Mouse (Mus musculus) midbrain, embryonic 13.5 days (tissue): ENCODE results near the gene Numbl. TPM values are rescaled to one million over a fixed set of nuclear protein-coding genes. Genes with fewer than 3 reads are reported as not detected.
A peak's percentile ranks its signal among the peaks of the same experiment; 100 is the strongest.
"Not testable (repeated sequence)": the region's sequence is repeated elsewhere in the genome, so short reads cannot be mapped to it uniquely, and the experiment has no call there.

Experiments
- ATAC-seq: fragments of 200-750 bp; cut with Nextera tagmentation; 2 replicates; pipeline ENCODE4 v1.8.0; 2017; ENCODE audit warnings: mild to moderate bottlenecking, moderate TSS enrichment, moderate library complexity
- H3K27ac ChIP-seq: fragments of 300-500 bp; sonication (generic); 2 replicates; pipeline ENCODE4 v1.5.1; 2015; ENCODE audit warnings: inconsistent platforms, mild to moderate bottlenecking, moderate library complexity
- H3K27me3 ChIP-seq: fragments of 300-500 bp; sonication (generic); 2 replicates; pipeline ENCODE4 v1.6.1; 2015; ENCODE audit warnings: mild to moderate bottlenecking, inconsistent platforms
- H3K36me3 ChIP-seq: fragments of 300-500 bp; sonication (generic); 2 replicates; pipeline ENCODE4 v1.6.1; 2015; ENCODE audit warnings: mild to moderate bottlenecking, inconsistent platforms
- H3K4me1 ChIP-seq: fragments of 300-500 bp; sonication (generic); replicated peaks from 2 replicates; pipeline ENCODE4 v1.6.1; 2015; ENCODE audit warnings: inconsistent platforms
- H3K4me2 ChIP-seq: fragments of 300-500 bp; sonication (generic); replicated peaks from 2 replicates; pipeline ENCODE4 v1.6.1; 2015; ENCODE audit warnings: moderate library complexity, mild to moderate bottlenecking, inconsistent platforms
- H3K4me3 ChIP-seq: fragments of 300-500 bp; sonication (generic); replicated peaks from 2 replicates; pipeline ENCODE4 v1.5.1; 2015; ENCODE audit warnings: mild to moderate bottlenecking, inconsistent platforms
- H3K9ac ChIP-seq: fragments of 300-500 bp; sonication (generic); replicated peaks from 2 replicates; pipeline ENCODE4 v1.6.1; 2015; ENCODE audit warnings: mild to moderate bottlenecking, inconsistent platforms
- H3K9me3 ChIP-seq: fragments of 300-500 bp; sonication (generic); 2 replicates; pipeline ENCODE4 v1.6.1; 2016; ENCODE audit warnings: mild to moderate bottlenecking, inconsistent platforms
- WGBS: fragments of 180-500 bp; shearing (Covaris S2); methylation state at CpG from one replicate; pipeline ENCODE4 v1.1.7; 2015; 5-methylcytosine and 5-hydroxymethylcytosine counted together
- polyA plus RNA-seq: library from polyadenylated mRNA; unstranded; fragments of >200 nt; fragmentation: Nextera tagmentation; extraction: Ambion mirVana; gene quantifications from 2 replicates; pipeline ENCODE4 v1.2.1, GENCODE M21; 2015

Numbl gene
- polyA plus RNA-seq, 1 experiment from 2014 or later: 51.6 TPM

- Histone ChIP-seq H3K27me3 (no peaks in the 10 kb centered on the region), H3K9ac (no peak overlapping the region), H3K4me2 (no peak overlapping the region), H3K27ac (peak overlapping the region; percentile 85), H3K9me3 (no peaks in the 10 kb centered on the region), H3K4me3 (no peak overlapping the region), H3K4me1 (peaks cover 31% of the 10 kb centered on the region), H3K36me3 (no peaks in the 10 kb centered on the region)
- 85% methylated on average over 7 of the region's 7 CpGs for WGBS
- ATAC-seq: no peak
Observed at GRCm38 (mm10) chr7:27231693-27232331, 26.4 kb upstream of the Numbl start.

GRCm38 (mm10) chr7:27232781-27233281 is 25.4 kb upstream of the Numbl start, which contains the start of gene Coq8b:
Coq8b (plus strand) TSS chr7:27233023.
- peaks cover 5% of the 10 kb centered on the region for H3K36me3 ChIP-seq
- WGBS: under 1% methylated on average over 25 of the region's 25 CpGs
- H3K9me3 ChIP-seq: no peaks in the 10 kb centered on the region
- H3K27ac ChIP-seq: peak within 1 kb of the TSS; percentile 85
- H3K4me3 ChIP-seq: peak within 1 kb of the TSS; percentile 61
- H3K4me1 ChIP-seq: peaks cover 21% of the 10 kb centered on the region
- H3K9ac ChIP-seq: peak within 1 kb of the TSS; percentile 67
- H3K4me2 ChIP-seq: peak within 1 kb of the TSS; percentile 78
- ATAC-seq: peak; percentile 94
- no peaks in the 10 kb centered on the region for H3K27me3 ChIP-seq

GRCm38 (mm10) chr7:27233300-27233699 is 24.9 kb upstream of the Numbl start:
- peaks cover 6% of the 10 kb centered on the region for H3K36me3 ChIP-seq
- peak overlapping the region; percentile 67 for H3K9ac ChIP-seq
- peak overlapping the region; percentile 78 for H3K4me2 ChIP-seq
- WGBS: 0% methylated on average over 6 of the region's 6 CpGs
- no peaks in the 10 kb centered on the region for H3K9me3 ChIP-seq
- H3K27ac ChIP-seq: peak overlapping the region; percentile 82
- no peaks in the 10 kb centered on the region for H3K27me3 ChIP-seq
- ATAC-seq: peak; percentile 59
- H3K4me1 ChIP-seq: peaks cover 21% of the 10 kb centered on the region
- peak overlapping the region; percentile 61 for H3K4me3 ChIP-seq

GRCm38 (mm10) chr7:27235726-27236125 is 22.5 kb upstream of the Numbl start:
- no peak for ATAC-seq
- 91% methylated on average over 2 of the region's 2 CpGs for WGBS
- H3K27ac ChIP-seq: no peak overlapping the region
- peaks cover 25% of the 10 kb centered on the region for H3K36me3 ChIP-seq
- H3K4me3 ChIP-seq: no peak overlapping the region
- H3K4me2 ChIP-seq: no peak overlapping the region
- H3K9ac ChIP-seq: no peak overlapping the region
- no peaks in the 10 kb centered on the region for H3K9me3 ChIP-seq
- H3K27me3 ChIP-seq: no peaks in the 10 kb centered on the region
- H3K4me1 ChIP-seq: peaks cover 16% of the 10 kb centered on the region

GRCm38 (mm10) chr7:27237527-27237926 is 20.7 kb upstream of the Numbl start:
- Histone ChIP-seq H3K4me3 (no peak overlapping the region), H3K27ac (no peak overlapping the region), H3K9ac (no peak overlapping the region), H3K9me3 (no peaks in the 10 kb centered on the region), H3K36me3 (peaks cover 43% of the 10 kb centered on the region), H3K27me3 (no peaks in the 10 kb centered on the region), H3K4me2 (no peak overlapping the region), H3K4me1 (peaks cover 12% of the 10 kb centered on the region)
- no peak for ATAC-seq
- WGBS: 86% methylated on average over 2 of the region's 2 CpGs

GRCm38 (mm10) chr7:27238568-27238967 is 19.7 kb upstream of the Numbl start:
- no peaks in the 10 kb centered on the region for H3K27me3 ChIP-seq
- H3K9ac ChIP-seq: no peak overlapping the region
- WGBS: 93% methylated on average over 5 of the region's 5 CpGs
- peaks cover 51% of the 10 kb centered on the region for H3K36me3 ChIP-seq
- ATAC-seq: no peak
- H3K4me1 ChIP-seq: peaks cover 8% of the 10 kb centered on the region
- no peak overlapping the region for H3K4me3 ChIP-seq
- no peaks in the 10 kb centered on the region for H3K9me3 ChIP-seq
- no peak overlapping the region for H3K4me2 ChIP-seq
- no peak overlapping the region for H3K27ac ChIP-seq

GRCm38 (mm10) chr7:27243211-27243610 is 15.0 kb upstream of the Numbl start:
- no peak overlapping the region for H3K4me3 ChIP-seq
- H3K36me3 ChIP-seq: peaks cover 76% of the 10 kb centered on the region
- H3K27me3 ChIP-seq: no peaks in the 10 kb centered on the region
- no peak overlapping the region for H3K27ac ChIP-seq
- no peak for ATAC-seq
- H3K9ac ChIP-seq: no peak overlapping the region
- no peaks in the 10 kb centered on the region for H3K4me1 ChIP-seq
- H3K9me3 ChIP-seq: no peaks in the 10 kb centered on the region
- no peak overlapping the region for H3K4me2 ChIP-seq
- WGBS: 69% methylated on average over 8 of the region's 8 CpGs

- not testable (repeated sequence) for H3K27ac ChIP-seq, H3K4me2 ChIP-seq, ATAC-seq, H3K4me1 ChIP-seq, H3K4me3 ChIP-seq, H3K9ac ChIP-seq, H3K27me3 ChIP-seq, H3K9me3 ChIP-seq
- WGBS: 83% methylated on average over 2 of the region's 2 CpGs
- H3K36me3 ChIP-seq: peaks cover 71% of the 10 kb centered on the region
Observed at GRCm38 (mm10) chr7:27244088-27244487, 14.1 kb upstream of the Numbl start.

GRCm38 (mm10) chr7:27249146-27249545 is 9.1 kb upstream of the Numbl start:
- no peak for ATAC-seq
- WGBS: 87% methylated on average over 2 of the region's 2 CpGs

GRCm38 (mm10) chr7:27249928-27250327 is 8.3 kb upstream of the Numbl start:
- Histone ChIP-seq H3K36me3 (peaks cover 60% of the 10 kb centered on the region), H3K4me3 (no peak overlapping the region), H3K9ac (no peak overlapping the region), H3K4me1 (no peaks in the 10 kb centered on the region), H3K9me3 (no peaks in the 10 kb centered on the region), H3K27me3 (no peaks in the 10 kb centered on the region), H3K4me2 (no peak overlapping the region), H3K27ac (no peak overlapping the region)
- ATAC-seq: no peak
- 85% methylated on average over 5 of the region's 5 CpGs for WGBS

More at GRCm38 (mm10) chr7:27249146-27249545, 9.1 kb upstream of the Numbl start:
- Histone ChIP-seq H3K27ac (no peak overlapping the region), H3K4me1 (no peaks in the 10 kb centered on the region), H3K9me3 (no peaks in the 10 kb centered on the region), H3K36me3 (peaks cover 57% of the 10 kb centered on the region), H3K4me3 (no peak overlapping the region), H3K4me2 (no peak overlapping the region), H3K27me3 (no peaks in the 10 kb centered on the region), H3K9ac (no peak overlapping the region)

GRCm38 (mm10) chr7:27251946-27252345 is 6.3 kb upstream of the Numbl start:
- no peak overlapping the region for H3K4me3 ChIP-seq
- ATAC-seq: no peak
- peaks cover 8% of the 10 kb centered on the region for H3K4me1 ChIP-seq
- no peak overlapping the region for H3K27ac ChIP-seq
- H3K36me3 ChIP-seq: peaks cover 43% of the 10 kb centered on the region
- no peaks in the 10 kb centered on the region for H3K27me3 ChIP-seq
- 86% methylated on average over 6 of the region's 6 CpGs for whole genome bisulfite sequencing
- no peaks in the 10 kb centered on the region for H3K9me3 ChIP-seq
- H3K4me2 ChIP-seq: no peak overlapping the region
- H3K9ac ChIP-seq: no peak overlapping the region

- 77% methylated on average over 3 of the region's 3 CpGs for whole genome bisulfite sequencing
- no peak for ATAC-seq
- Histone ChIP-seq H3K36me3 (peaks cover 30% of the 10 kb centered on the region), H3K4me3 (no peak overlapping the region), H3K4me2 (no peak overlapping the region), H3K27ac (no peak overlapping the region), H3K9me3 (no peaks in the 10 kb centered on the region), H3K9ac (no peak overlapping the region), H3K4me1 (peaks cover 36% of the 10 kb centered on the region), H3K27me3 (no peaks in the 10 kb centered on the region)
Observed at GRCm38 (mm10) chr7:27255721-27256120, 2.5 kb upstream of the Numbl start.
